In genomic region chr19:19343702-19344425, GRCm38 (mm10) we compare ENCODE assay signal across 8 mouse cellular contexts.
DNase-seq lines count a peak whose midpoint lies in the region; TF ChIP-seq lines count a peak whose summit lies in the region.

No protein-coding gene starts in this region.

- H3K36me3 ChIP-seq in heart, adult 2 months (ENCODE audit: control insufficient read depth, insufficient read depth, low read length) = no peaks in the 10 kb centered on the region

- 50% methylated on average over 10 of the region's 10 CpGs for whole genome bisulfite sequencing in heart, adult 2 months

- TF ChIP-seq CTCF in heart, adult 2 months (IDR thresholded peaks at IDR 0.05) = no peak

- no peak for TF ChIP-seq POLR2A in heart, adult 2 months (IDR thresholded peaks at IDR 0.05; ENCODE audit: insufficient read depth, low read depth, low read length)

- H3K79me2 ChIP-seq in heart, adult 2 months (replicated peaks; ENCODE audit: control insufficient read depth, insufficient read depth, low read length) = no peaks in the 10 kb centered on the region

- H3K4me1 ChIP-seq in heart, adult 2 months (ENCODE audit: control insufficient read depth, insufficient read depth, low read length) = no peaks in the 10 kb centered on the region

- H3K27ac ChIP-seq in heart, adult 2 months = no peak overlapping the region

- intact Hi-C loops in left cerebral cortex, postnatal 25 days (cut with DNase I) = no loop called here
- intact Hi-C loops in heart, adult 2 months (cut with DNase I) = no loop called here

- H3K27me3 ChIP-seq in heart, adult 2 months (ENCODE audit: control insufficient read depth, insufficient read depth, low read length) = no peaks in the 10 kb centered on the region

- peak; percentile 42 to 48 for DNase-seq in cerebellum, postnatal 36 days
- no peak for DNase-seq in cerebellum, adult 11-12 months
- DNase-seq in testis, postnatal 10 days (ENCODE audit: low spot score) = peak; percentile 43
- no peak for DNase-seq in testis, postnatal 14 days (ENCODE audit: low spot score)
- peak; percentile 45 to 62 for DNase-seq in left cerebral cortex, postnatal 25 days (ENCODE audit: low spot score in 2 of 2)
- peak; percentile 24 for DNase-seq in telencephalon, adult 2 months (ENCODE audit: low read depth, low spot score)
- DNase-seq in yolk sac, embryonic 10.5 days (ENCODE audit: low spot score) = no peak
- no peak for DNase-seq in heart, adult 2 months

- H3K4me3 ChIP-seq in heart, adult 2 months = no peak overlapping the region

- no peak for TF ChIP-seq EP300 in heart, adult 2 months (IDR thresholded peaks at IDR 0.05; ENCODE audit: insufficient read depth, low read depth, low read length)

- no peak overlapping the region for H3K9ac ChIP-seq in heart, adult 2 months (ENCODE audit: low read depth, low read length)

Comparison
In these comparisons a context has a peak if more than half of its experiments do, and no peak if none do; other contexts are left out.
1. DNase-seq: peak in cerebellum, postnatal 36 days (2 of 2), testis, postnatal 10 days (single experiment), left cerebral cortex, postnatal 25 days (2 of 2) and telencephalon, adult 2 months (single experiment); none in cerebellum, adult 11-12 months (single experiment), testis, postnatal 14 days (single experiment), yolk sac, embryonic 10.5 days (single experiment) and heart, adult 2 months (0 of 2).